Mouse (Mus musculus) monocyte, adult 5-6 weeks (primary cell): ENCODE results near the gene Rpl3. TPM values are rescaled to one million over a fixed set of nuclear protein-coding genes. Genes with fewer than 3 reads are reported as not detected.

ENCODE experiments used
- ATAC-seq: fragments of 153-309, 156-312 bp; replicated peaks from 2 replicates; pipeline ENCODE4 v1.8.0; 2017; ENCODE audit warnings: mild to moderate bottlenecking; ENCODE audit not compliant: low TSS enrichment, insufficient number of reproducible peaks, severe bottlenecking, poor library complexity, low FRiP score
- total RNA-seq: library from RNA; stranded (forward); fragments of 200-1000, 200-491, 200-594 nt; gene quantifications from 3 replicates; pipeline ENCODE4 v1.2.3, GENCODE M21; 2017

The Rpl3 gene
- total RNA-seq, 1 experiment from 2014 or later = 1,501 TPM

GRCm38 (mm10) chr15:80117154-80117553 lies 25.5 kb upstream of the Rpl3 start:
- ATAC-seq = peak; percentile 66

- no peak for ATAC-seq
Measured at GRCm38 (mm10) chr15:80115866-80116794, 24.5 kb upstream of the Rpl3 start.

DNA sequence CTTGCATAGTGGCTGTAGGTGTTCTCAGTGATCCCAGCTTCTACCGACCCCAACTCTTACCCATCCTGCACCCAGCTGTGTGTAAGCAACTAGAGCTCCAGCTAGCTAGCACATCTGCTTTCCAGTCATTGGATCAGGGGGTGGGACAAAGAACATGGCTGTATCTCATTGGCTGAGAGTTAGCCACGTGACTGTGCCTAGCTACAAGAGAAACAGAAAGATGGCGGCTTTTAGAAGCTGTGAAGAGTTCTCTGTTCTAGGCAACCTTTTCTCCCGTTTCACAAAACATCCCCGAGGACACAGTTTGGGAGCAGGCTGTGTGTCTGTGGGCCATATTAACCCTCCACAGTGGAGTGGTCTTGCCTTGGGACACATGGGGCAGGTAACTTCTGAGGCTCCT lies 23.6 kb upstream of the Rpl3 start:
- no peak for ATAC-seq

DNA sequence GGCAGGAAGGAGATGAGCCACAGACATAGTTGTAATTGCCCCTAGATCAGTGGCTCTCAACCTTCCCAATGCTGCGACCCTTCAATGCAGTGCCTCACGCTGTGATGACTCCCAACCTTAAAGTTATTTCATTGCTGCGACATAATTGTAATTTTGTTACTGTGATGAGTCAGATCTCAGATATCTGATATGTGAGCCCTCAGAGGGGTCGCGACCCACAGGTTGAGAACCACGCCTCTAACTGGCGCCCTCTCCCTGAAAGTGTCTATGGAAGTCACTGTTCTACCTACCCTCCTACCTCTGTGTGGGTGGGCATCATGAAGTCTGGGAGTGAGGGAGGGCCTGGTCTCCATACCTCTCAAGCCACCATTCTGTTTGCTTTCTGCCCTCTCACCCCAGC lies 22.7 kb upstream of the Rpl3 start:
- no peak for ATAC-seq

DNA sequence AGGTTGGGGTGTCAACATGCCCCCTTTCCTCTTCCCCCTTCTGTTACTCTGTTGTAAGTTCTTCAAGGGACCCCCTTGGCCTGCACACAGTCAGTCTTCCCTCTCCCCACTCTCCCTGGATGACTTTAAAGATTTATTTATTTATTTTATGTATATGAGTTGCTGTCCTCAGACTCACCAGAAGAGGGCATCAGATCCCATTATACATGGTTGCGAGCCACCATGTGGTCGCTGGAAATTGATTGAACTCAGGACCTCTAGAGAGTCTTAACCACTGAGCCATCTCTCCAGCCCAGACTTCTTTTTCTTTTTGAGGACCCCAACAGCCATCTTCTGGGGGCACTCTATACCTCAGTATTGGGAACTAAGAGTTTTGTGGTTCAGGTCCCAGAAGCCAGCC lies 20.8 kb upstream of the Rpl3 start:
- ATAC-seq = no peak

DNA sequence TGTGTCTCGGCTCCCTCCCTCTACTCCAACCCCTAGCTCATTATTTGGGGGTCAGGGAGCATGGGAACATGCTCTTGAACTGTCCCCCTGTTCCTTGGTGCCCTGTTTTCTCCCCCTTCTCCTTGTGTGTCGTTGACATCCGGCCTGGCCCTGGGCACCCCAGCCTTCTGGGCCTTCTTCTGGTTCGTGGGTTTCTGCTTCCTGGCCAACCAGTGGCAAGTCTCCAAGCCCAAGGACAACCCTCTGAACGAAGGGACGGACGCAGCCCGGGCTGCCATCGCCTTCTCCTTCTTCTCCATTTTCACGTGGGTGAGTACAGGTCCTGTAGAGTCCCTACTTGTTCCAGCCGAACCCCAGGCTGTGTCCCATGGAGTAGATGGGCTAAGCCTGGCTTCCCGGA lies 19.8 kb upstream of the Rpl3 start:
- no peak for ATAC-seq

DNA sequence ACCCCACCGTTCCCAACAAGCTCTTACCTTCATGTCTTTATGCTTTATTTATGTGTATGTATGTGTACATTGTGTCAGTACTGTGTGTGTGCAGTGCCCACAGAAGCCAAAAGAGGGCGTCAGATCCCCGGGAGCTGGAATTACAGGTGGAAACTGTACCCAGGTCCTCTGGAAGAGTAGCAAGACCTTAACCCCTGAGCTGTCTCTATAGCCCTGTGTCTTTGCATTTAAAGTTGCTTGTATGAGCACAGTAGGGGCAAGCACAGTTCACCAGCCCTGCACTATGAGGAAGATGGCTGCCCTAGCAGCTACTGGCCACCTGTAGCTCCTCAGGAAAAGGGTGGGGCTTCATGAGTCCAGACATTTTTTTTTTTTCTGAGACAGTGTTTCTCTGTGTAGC lies 15.9 kb upstream of the Rpl3 start:
- ATAC-seq = no peak

DNA sequence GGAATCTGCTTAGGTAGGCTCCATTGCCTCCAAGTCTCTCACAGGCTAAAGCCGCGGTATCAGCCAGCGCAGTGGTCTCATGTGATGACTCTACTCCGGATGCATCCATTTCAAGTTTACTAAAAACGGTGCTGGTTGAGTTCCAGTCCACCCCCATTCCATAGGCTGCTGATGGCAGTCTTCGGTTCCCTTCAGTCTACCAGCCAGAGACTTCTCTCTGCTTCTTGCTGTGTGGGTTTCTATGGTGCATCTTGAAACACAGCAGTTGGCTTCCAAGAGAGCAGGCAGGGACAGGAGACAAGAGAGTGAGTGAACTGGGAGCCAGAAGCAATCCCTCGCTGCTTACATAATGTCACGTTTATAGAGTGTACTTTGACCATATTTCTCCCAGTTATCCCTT lies 15.5 kb upstream of the Rpl3 start:
- ATAC-seq = no peak

DNA sequence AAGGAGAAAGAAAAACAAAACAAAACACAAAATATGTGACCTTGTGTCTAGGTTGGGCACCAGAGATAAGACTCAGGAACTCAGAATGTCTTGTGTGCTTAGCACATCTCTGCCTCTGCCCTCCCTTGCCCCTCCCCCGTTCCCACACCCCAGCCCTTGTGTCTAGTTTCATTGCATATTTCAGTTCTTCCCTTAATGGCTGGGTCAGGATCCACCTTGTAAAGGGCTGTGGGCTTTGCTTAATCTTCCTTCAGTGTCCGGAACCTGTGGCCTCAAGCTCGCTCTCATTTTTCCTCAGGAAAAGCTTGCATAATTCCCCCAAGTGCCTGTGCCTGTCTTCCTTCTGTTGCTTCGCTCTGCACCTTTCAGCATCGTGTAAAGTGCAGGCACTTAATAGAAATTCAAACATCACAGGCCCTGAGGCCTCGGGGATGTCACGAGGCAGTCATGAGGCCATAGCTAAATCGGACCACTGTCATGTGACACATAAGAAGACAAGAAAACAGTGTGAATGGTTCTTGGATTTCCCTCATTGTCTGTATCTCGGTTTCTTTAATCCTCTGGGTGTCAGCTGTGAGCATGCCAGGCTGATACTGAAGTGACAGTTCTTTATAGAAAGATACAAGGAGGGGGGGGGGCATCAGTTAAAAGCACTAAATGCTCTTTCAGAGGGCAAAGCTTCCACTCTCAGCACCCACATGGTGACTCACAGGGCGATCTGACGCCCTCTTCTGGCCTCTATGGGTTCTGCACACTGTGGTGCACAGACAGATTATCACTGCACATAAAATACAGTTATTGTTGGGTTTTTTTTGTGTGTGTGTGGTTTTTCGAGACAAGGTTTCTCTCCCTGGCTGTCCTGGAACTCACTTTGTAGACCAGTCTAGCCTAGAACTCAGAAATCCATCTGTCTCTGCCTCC lies 14.1 kb upstream of the Rpl3 start:
- no peak for ATAC-seq

- ATAC-seq = no peak
Measured at GRCm38 (mm10) chr15:80102495-80102894, 10.8 kb upstream of the Rpl3 start.

- no peak for ATAC-seq
Measured at GRCm38 (mm10) chr15:80101503-80101902, 9.8 kb upstream of the Rpl3 start.

GRCm38 (mm10) chr15:80100871-80101270 lies 9.2 kb upstream of the Rpl3 start:
- no peak for ATAC-seq

- no peak for ATAC-seq
Measured at GRCm38 (mm10) chr15:80100196-80100595, 8.5 kb upstream of the Rpl3 start.

GRCm38 (mm10) chr15:80099477-80099876 lies 7.8 kb upstream of the Rpl3 start:
- ATAC-seq = no peak

DNA sequence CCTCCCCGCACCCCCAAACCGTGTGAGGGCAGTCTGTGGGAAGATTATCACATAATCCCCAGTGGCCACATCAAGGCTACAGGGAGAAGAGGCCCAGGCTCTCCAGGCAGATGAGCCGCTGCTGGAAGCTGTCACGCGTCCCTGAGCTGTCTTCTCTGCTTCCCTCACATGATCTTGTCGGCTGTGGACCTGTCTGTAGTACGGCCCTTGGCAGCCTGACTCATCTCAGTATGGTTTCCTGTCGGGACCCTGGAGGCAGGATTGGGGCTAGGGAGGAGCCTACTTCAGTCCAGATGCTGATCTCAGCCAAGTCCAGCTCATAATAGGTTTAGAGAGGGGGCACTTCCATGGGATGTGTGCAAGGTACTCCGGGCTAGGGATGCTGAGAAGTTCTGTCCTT lies 7.1 kb upstream of the Rpl3 start:
- no peak for ATAC-seq

DNA sequence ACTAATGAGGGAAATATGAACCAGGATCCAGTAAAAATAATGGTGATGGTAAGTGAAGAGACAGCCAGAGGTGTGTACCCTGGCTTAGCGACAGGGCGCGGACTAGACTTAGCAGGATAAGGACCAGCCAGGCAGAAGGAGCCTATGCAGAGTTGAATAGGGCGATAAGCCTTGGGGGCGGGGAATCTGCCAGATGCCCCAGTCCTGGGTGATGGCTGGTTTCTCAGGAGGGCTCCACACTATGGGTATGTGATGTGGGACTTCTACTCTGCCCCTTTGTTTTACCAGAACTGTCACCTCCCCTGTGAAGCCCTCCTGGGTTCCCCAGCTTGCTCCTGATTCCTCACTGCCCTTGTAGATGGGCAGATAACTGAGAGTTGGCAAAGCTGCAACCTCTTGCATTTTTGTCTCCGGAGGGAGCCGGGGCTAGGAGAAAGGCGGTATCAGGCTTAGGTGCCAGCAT lies 6.4 kb upstream of the Rpl3 start:
- no peak for ATAC-seq

DNA sequence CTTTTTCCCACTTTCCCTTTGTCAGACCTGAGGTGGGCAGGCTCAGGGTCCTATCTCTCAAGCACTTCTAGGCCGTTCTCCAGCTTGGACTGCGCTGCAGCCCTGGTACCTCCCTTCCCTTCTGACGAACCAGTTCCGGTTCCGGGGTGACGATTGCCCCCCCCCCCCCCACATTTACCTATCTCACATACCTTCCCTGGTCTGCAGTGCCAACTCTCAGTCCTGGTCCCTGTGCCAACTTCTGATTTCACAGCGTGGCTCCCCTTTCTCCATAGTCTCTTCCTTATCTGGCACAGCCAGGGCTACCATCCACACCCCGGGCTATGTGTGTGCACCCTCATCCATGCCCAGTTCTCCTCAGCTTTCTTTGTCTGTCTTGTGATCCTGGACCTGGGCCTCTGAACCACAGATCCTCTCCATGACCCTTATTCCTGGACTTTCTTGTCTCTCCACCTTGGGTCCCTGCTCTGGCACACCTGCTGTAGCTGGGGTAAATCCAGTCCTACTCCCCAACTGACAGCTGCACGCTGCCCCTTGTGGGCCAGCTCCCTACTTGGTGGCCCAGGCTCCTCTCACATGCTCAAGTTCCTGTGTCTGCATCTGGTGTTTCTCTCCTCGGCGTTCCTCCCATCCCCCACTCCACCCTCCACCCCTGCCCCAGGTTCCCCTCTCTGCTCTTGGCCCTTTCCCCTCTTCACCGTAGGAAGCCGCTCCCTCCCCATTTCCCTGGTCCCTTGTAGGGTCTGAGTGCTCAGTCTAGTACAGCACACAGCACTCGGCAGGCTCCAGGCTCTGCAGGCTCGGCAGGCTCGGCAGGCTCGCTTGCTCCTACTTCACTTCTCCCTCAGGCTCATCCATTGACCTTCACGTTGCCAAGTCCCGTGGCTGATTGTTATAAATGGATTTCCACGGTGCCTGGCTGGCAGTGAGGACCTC lies 5.5 kb upstream of the Rpl3 start:
- peak; percentile 33; the same call in 1 of the 2 replicates for ATAC-seq

DNA sequence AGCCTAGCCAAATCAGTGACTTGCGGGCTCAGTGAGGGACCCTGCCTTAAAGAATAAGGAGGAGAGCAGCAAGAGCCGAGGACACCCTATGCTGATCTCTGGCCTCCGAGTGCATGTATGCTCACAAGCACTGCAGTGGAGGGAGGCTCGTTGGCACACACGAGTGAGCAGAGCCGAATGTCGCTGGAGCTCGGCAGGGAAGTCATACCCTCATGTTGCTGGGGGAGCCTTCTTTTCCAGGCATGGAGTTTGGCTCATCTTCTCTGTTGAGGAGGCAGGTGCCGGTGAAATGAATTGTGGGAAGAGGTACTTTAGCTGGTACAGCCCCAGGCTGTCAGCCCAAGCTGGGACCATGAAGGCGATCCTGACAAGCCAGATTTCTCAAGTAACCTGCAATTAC lies 4.7 kb upstream of the Rpl3 start:
- ATAC-seq = no peak

DNA sequence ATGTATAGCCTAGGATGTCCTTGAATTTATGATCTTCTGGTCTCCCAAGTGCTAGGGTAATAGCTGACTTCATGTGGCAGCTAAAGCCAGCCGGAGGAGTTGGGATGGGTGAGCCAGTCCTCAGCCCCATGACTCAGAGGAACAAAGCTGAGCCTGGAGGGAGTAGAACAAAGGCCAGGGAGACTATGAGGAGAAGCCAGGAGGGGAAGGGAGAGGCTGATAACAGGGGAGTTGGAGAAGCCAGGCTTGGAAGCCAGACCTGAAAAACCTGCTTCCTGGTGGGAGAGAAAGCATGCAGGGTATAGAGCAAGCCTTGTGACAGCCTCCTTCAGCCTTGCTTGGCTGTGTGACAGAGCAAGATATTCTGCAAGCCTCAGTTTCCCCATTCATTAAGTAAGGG lies 3.9 kb upstream of the Rpl3 start:
- ATAC-seq = no peak
